Mouse (Mus musculus): ENCODE data around the gene Hk1.

DNA sequence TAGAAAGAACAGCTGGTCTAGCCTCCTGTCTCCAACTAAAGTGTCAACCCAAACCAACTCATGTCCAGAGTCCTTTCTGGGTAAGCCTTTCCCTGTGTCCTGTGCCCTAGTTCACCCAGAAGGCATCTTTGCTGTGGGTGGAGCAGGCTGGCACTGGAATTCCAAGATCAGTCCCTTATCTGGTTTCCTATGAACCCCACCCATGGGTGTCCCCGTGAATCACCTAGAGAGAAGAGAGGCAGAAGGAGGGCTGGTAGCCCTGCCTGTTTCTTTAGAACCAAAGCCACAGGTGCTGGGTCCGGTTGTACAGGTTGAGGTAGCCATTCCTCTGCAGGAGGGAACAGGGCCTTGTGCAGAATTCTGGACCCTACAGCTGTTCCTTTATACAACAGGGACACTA is 158.1 kb downstream of the Hk1 start:
- TF ChIP-seq CTCF (IDR thresholded peaks at IDR 0.05; ENCODE audit: low read depth, low read length) (no peak), POLR2A (IDR thresholded peaks at IDR 0.05; ENCODE audit: extremely low read depth, insufficient read depth, low read length) (no peak)
